Mouse (Mus musculus): ENCODE measurements at regions not wholly inside any gene's neighbourhood (a gene's known extent, or its start where the extent isn't known, plus 50 kb on each side); places are given as distances from the start of the nearest gene placed in this dataset.

DNA sequence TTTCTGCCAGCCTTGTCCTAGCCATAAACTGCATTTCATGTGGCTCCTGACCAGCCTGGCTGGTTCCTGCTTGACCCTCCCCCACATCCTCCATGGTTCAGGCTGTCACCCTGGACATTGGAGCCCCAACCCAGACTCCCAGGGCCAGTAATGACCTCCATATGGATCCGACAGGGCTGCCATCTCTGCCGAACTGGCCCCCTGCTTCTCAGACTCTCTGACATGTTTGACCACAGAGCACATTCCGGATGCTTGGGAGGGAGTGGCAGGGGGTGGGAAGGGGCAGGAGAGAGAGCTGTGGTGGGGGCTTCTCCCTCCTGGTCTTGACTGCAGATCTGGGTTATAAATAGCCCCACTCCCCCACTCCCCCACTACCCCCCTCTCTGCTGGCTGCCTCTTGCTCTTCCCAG is 59.0 kb upstream of the Actrt2 start:
- Histone ChIP-seq H3K9ac (no peak overlapping the region), H3K4me3 (no peak overlapping the region), H3K27ac (no peak overlapping the region), H3K4me1 (peaks cover 10% of the 10 kb centered on the region; the same call in 1 of the 2 replicates), H3K9me3 (replicated peaks) (no peaks in the 10 kb centered on the region), H3K27me3 (no peaks in the 10 kb centered on the region; the same call in 1 of the 2 replicates), H3K4me2 (replicated peaks) (no peak overlapping the region), H3K36me3 (no peaks in the 10 kb centered on the region)
- ATAC-seq (ENCODE audit: low FRiP score) = no peak
- WGBS = 48% methylated on average over 3 of the region's 3 CpGs

DNA sequence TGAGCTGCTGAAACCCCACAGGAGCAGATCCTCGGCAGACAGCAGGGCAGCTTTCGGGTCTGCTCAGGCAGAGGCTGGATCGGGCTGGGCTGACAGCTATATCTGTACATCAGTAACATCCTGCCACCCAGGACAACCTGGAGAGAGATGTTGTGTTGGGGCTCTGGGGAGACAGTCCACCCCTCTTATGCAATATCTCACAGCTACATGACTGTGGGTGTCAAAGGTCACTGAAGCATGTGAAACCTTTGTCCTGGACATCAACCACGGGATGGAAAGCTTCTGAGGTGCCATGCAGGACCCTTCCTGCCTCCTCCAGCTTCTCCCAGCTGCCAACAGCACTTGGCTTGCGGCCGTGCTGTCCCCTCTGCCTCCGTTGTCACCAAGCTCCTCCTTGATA is 60.3 kb upstream of the Actrt2 start:
- H3K27ac ChIP-seq = no peak overlapping the region
- H3K27me3 ChIP-seq = no peaks in the 10 kb centered on the region; the same call in 1 of the 2 replicates
- peaks cover 10% of the 10 kb centered on the region; the same call in 1 of the 2 replicates for H3K4me1 ChIP-seq
- no peaks in the 10 kb centered on the region for H3K9me3 ChIP-seq (replicated peaks)
- H3K4me3 ChIP-seq = no peak overlapping the region
- 67% methylated on average over 7 of the region's 7 CpGs for WGBS
- no peaks in the 10 kb centered on the region for H3K36me3 ChIP-seq
- H3K9ac ChIP-seq = no peak overlapping the region
- no peak overlapping the region for H3K4me2 ChIP-seq (replicated peaks)
- no peak for ATAC-seq (ENCODE audit: low FRiP score)

DNA sequence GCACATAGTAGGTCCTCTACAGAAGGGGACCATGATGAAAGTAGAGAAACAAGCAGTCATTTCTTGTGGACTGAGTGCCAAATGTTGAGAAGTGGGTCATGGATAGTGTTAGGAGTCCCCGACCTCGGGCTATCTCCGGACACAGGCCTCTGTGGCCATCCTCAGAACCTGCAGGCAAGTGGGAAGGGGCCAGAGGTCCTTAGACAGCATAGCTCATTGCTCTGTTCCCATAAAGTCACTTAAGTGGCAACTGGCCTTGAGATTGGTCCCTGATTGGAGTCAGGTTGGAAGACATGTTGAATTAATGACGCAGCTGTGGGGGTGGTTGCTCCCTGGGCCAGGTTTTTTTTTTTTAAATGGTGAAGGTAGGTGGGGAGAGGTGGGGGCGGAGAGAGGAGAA is 63.0 kb upstream of the Actrt2 start:
- 95% methylated on average over 5 of the region's 5 CpGs for WGBS
- Histone ChIP-seq H3K27me3 (no peaks in the 10 kb centered on the region; the same call in 1 of the 2 replicates), H3K4me2 (replicated peaks) (no peak overlapping the region), H3K36me3 (no peaks in the 10 kb centered on the region), H3K9me3 (replicated peaks) (no peaks in the 10 kb centered on the region), H3K27ac (no peak overlapping the region), H3K9ac (no peak overlapping the region), H3K4me3 (no peak overlapping the region), H3K4me1 (peaks cover 10% of the 10 kb centered on the region; the same call in 1 of the 2 replicates)
- ATAC-seq (ENCODE audit: low FRiP score) = no peak

DNA sequence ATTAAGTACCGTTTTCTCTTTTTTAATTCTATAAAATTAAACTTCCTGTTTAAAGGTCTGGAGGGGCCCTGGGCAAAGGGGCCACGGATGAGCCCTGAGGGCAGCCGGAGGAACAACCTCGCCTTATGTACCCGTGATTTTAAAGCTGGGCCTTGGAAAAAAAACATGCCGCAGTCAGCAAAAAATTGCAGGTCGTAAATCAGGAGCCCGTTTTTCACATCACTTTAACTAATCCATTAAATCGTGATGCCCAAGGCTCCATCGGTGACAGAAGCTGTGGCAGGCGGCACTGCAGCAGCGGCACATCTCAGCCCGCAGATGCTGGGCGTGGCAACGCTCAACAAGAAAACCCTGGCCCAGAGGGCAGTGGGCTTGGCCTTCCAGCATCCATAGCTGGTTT is 63.7 kb upstream of the Actrt2 start:
- ATAC-seq (ENCODE audit: low FRiP score) = no peak
- no peaks in the 10 kb centered on the region for H3K36me3 ChIP-seq
- 69% methylated on average over 15 of the region's 15 CpGs for WGBS

DNA sequence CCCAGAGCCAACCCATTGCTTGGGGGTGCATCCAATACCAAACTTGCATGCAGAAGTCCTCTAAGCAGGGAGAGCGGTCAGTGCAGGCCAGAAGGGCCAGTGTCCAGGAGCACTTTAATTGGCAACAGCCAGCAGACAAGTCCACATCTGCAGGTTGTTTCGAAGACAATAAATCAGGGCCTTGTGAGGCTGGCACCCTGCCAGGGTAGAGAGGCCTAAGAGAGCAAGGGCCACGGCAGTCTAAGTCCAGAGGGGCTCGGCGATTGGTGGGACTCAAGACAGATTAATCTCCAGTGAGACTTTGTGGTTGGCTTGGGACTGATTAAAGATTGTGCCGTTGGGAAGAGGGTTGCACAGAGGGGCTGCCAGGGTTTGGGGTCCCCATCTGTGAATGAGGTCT is 68.4 kb upstream of the Actrt2 start:
- WGBS = 75% methylated on average over 6 of the region's 6 CpGs
- peaks cover 10% of the 10 kb centered on the region for H3K4me1 ChIP-seq
- no peak overlapping the region for H3K9ac ChIP-seq
- no peaks in the 10 kb centered on the region for H3K36me3 ChIP-seq
- H3K9me3 ChIP-seq (replicated peaks) = no peaks in the 10 kb centered on the region
- ATAC-seq (ENCODE audit: low FRiP score) = no peak
- no peak overlapping the region for H3K27ac ChIP-seq
- H3K4me2 ChIP-seq (replicated peaks) = no peak overlapping the region
- no peak overlapping the region for H3K4me3 ChIP-seq
- peaks cover 5% of the 10 kb centered on the region for H3K27me3 ChIP-seq

More for the DNA sequence above, 63.7 kb upstream of the Actrt2 start:
- no peaks in the 10 kb centered on the region; the same call in 1 of the 2 replicates for H3K27me3 ChIP-seq
- peak overlapping the region; percentile 30; the same call in 1 of the 2 replicates for H3K27ac ChIP-seq
- H3K4me2 ChIP-seq (replicated peaks) = no peak overlapping the region
- no peak overlapping the region for H3K4me3 ChIP-seq
- peaks cover 10% of the 10 kb centered on the region; the same call in 1 of the 2 replicates for H3K4me1 ChIP-seq
- no peaks in the 10 kb centered on the region for H3K9me3 ChIP-seq (replicated peaks)
- no peak overlapping the region for H3K9ac ChIP-seq

DNA sequence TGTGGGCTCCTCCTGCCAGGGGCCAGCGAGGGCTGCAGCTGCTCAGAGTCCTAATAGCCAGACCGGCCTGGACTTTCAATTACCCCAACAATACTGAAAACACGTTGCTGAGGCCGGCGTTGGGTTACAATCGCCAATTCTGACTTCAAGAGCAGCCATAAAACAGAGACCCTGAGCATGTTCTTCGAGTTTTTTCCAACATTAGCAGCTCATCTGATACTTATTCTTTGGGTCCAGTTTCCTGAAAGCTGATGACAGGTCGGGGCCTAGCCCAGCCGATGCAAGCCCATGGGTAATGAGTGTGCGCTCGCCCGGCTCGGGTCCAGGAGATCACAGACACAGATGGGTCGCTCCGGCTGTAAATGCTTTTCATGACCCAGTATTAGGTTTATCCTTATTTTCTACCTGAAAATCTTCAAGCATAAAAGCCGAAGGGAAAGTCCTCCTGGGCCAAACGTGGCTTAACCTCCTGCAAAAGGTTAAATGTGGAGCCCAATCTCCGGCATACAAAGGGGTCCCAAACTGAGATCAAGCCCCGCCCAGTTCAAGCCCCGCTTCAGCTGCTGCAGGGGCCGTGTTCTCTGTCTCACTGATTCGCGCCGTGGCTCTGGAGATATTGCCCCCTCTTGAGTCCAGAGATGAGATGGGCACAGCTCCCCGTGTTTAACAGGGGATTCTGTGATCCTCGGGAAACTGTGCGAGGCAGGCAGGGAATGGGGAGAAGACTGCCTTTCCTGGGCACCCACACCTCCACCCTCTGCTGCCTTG is 73.6 kb upstream of the Actrt2 start:
- Histone ChIP-seq H3K9ac (no peak overlapping the region), H3K36me3 (no peaks in the 10 kb centered on the region), H3K4me1 (peaks cover 19% of the 10 kb centered on the region), H3K4me3 (no peak overlapping the region), H3K4me2 (replicated peaks) (no peak overlapping the region; the same call in 1 of the 2 replicates), H3K27ac (no peak overlapping the region), H3K9me3 (replicated peaks) (no peaks in the 10 kb centered on the region), H3K27me3 (peaks cover 19% of the 10 kb centered on the region)
- 47% methylated on average over 27 of the region's 27 CpGs for WGBS
- no peak for ATAC-seq (ENCODE audit: low FRiP score)

DNA sequence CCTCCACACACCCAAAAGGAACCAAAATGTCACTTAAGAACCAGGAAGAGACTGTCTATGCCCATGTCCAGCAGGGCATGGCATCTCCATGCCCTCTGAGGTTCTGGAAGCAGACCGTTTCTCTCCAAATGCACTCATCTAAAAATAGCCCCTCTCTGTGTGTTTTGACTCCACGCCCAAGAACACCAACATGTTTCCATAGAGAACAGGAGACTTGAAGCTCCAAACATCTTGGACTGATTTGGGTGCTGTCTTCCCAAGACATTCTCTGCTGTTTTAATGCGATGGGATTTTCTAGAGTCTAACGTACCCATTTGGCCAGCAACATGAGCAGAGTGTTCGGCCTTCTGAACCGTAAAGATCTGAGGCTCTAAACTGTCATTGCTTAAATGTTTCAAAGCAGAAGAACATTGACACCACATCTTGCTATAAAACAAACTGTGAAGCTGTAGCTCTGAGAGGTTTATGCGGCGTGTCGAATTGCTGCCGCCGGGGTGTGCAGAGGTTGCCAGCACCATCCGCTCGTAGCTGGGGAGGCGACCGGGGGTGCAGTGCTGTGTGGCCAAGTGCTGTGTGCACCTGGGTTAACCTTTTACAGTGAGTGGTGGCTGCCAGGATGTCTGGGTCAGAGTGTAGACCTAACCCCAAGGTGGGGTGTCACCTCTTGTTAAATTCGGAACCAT is 78.8 kb upstream of the Actrt2 start:
- peaks cover 14% of the 10 kb centered on the region; the same call in 1 of the 2 replicates for H3K4me1 ChIP-seq
- H3K4me3 ChIP-seq = no peak overlapping the region
- no peaks in the 10 kb centered on the region for H3K36me3 ChIP-seq
- H3K9me3 ChIP-seq (replicated peaks) = no peaks in the 10 kb centered on the region
- 85% methylated on average over 16 of the region's 16 CpGs for WGBS
- peaks cover 10% of the 10 kb centered on the region; the same call in 1 of the 2 replicates for H3K27me3 ChIP-seq
- H3K9ac ChIP-seq = no peak overlapping the region
- no peak for ATAC-seq (ENCODE audit: low FRiP score)
- H3K27ac ChIP-seq = no peak overlapping the region
- H3K4me2 ChIP-seq (replicated peaks) = no peak overlapping the region

DNA sequence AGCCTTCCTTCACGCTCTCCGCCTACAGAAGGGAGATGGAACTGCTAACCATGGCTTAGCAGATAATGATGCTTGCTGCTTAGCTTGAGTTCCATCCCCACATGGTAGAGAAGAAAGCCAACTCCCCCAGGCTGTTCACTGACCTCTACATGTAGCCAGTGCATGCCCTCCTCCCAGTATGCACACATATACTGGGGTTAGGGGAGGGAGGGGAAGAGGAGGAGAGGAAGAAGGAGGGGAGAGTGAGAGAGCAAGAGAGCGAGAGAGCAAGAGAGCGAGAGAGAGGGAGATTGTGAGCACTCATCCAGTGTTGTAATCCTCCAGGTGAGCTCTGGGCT is 79.3 kb upstream of the Actrt2 start:
- H3K4me1 ChIP-seq = peaks cover 9% of the 10 kb centered on the region; the same call in 1 of the 2 replicates
- no peak overlapping the region for H3K4me2 ChIP-seq (replicated peaks)
- 85% methylated on average over 4 of the region's 4 CpGs for WGBS
- ATAC-seq (ENCODE audit: low FRiP score) = no peak
- H3K27ac ChIP-seq = no peak overlapping the region
- H3K9me3 ChIP-seq (replicated peaks) = no peaks in the 10 kb centered on the region
- no peak overlapping the region for H3K9ac ChIP-seq
- no peaks in the 10 kb centered on the region for H3K36me3 ChIP-seq
- H3K4me3 ChIP-seq = no peak overlapping the region
- H3K27me3 ChIP-seq = peaks cover 9% of the 10 kb centered on the region; the same call in 1 of the 2 replicates

DNA sequence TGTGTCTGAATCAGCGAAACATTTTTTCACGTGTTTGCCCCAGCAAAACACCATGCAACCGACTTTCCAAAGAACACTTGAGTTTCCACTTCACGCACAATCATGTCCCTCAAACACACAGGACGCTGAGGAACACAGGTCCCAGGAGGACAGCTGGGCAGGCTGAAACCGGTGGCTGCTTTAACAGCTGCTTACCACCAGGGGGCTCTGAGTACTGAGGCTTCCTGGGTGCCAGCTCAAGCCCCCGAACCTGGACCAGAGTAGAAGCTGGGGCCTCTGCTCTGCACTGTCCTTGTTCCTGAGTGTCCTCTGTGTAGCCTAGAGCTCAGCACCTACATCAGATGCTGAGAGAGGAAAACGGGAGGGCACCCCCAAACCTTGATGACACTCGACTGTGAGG is 81.5 kb upstream of the Actrt2 start:
- H3K27ac ChIP-seq = no peak overlapping the region
- no peaks in the 10 kb centered on the region for H3K9me3 ChIP-seq (replicated peaks)
- H3K4me1 ChIP-seq = peaks cover 9% of the 10 kb centered on the region
- H3K27me3 ChIP-seq = no peaks in the 10 kb centered on the region
- H3K9ac ChIP-seq = no peak overlapping the region
- H3K4me3 ChIP-seq = no peak overlapping the region
- 49% methylated on average over 9 of the region's 9 CpGs for WGBS
- no peak overlapping the region for H3K4me2 ChIP-seq (replicated peaks)
- H3K36me3 ChIP-seq = no peaks in the 10 kb centered on the region
- ATAC-seq (ENCODE audit: low FRiP score) = no peak

DNA sequence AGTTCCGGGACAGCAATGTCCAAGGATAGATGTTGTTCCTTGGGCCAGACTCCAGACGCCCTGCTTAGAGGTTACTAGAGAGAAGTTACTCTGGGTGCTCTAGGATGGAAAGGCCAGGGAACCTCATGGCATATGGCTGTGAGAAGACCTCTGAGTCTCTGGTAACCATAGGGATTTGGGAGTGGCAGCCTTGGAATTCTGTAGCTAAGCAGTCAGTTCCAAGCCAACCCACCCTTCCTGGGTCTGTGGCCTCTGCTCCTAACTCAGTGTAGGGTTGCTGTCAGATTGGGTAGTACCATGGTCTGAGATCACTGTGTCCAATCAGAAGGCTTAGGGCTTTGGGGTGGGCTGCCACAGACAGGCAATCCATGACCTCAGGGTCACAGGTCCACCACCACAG is 82.3 kb upstream of the Actrt2 start:
- H3K36me3 ChIP-seq = no peaks in the 10 kb centered on the region
- H3K4me1 ChIP-seq = peaks cover 9% of the 10 kb centered on the region
- WGBS = 93% methylated on average over 2 of the region's 2 CpGs
- no peak overlapping the region for H3K4me3 ChIP-seq
- H3K9ac ChIP-seq = no peak overlapping the region
- no peaks in the 10 kb centered on the region for H3K27me3 ChIP-seq
- no peak for ATAC-seq (ENCODE audit: low FRiP score)
- H3K9me3 ChIP-seq (replicated peaks) = no peaks in the 10 kb centered on the region
- no peak overlapping the region for H3K27ac ChIP-seq
- H3K4me2 ChIP-seq (replicated peaks) = no peak overlapping the region

DNA sequence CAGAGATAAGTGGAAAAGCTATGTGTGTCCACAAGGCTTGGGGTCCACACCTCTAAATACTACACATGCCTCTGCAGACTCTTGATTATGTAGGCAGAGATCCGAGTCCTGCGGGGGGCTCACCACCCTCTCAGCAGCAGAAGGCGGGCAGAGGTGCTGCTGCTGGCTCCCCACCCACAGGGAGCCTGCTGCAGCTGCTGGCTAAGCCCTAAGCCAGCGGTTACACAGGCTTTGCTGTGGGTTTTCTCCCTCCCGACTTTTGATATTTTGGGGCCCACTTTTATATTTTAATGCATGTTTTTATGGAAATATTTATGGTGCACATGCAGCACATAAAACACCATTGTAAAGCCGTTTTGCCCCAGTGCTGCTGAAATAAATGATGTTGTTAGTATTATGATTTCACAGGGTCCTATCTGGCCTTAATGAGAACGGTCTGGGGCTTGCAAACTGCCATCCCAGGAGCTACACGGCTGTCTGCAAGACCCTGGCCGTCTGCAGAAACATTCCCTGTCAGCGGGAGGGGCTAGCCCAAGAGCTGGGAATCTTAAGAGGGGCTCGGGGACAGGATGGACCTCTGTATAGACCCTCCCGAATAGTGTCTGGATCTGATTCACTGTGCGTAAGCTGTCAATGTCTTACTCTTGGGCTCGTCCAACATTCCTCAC is 82.9 kb upstream of the Actrt2 start:
- Histone ChIP-seq H3K27ac (no peak overlapping the region), H3K9me3 (replicated peaks) (no peaks in the 10 kb centered on the region), H3K4me1 (peaks cover 9% of the 10 kb centered on the region), H3K4me3 (no peak overlapping the region), H3K27me3 (no peaks in the 10 kb centered on the region), H3K9ac (no peak overlapping the region), H3K36me3 (no peaks in the 10 kb centered on the region), H3K4me2 (replicated peaks) (no peak overlapping the region)
- WGBS = 50% methylated on average over 14 of the region's 14 CpGs
- ATAC-seq (ENCODE audit: low FRiP score) = no peak

DNA sequence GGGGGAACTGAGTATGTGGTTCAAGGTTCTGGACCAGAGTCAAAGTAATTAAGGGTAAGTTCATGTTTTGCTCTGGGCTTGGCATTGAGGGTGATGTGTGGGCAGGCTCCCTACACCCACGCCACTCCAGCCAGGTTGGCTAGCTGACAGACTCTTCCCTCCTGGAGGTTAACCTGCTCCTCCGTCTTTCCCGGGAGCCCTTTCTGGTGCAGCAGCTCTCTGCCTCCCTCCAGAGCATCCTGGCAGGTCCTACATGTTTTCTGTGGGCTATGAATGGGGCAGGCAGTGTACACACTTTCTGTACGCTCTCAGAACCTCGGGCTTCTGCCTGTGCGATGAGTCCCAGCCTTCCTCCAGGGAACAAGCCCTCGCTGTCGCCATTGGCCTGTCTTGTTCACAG is 82.8 kb upstream of the Ttc34 start:
- 75% methylated on average over 8 of the region's 8 CpGs for WGBS
- Histone ChIP-seq H3K36me3 (no peaks in the 10 kb centered on the region), H3K9ac (no peak overlapping the region), H3K27me3 (no peaks in the 10 kb centered on the region), H3K4me3 (no peak overlapping the region), H3K27ac (no peak overlapping the region), H3K9me3 (replicated peaks) (no peaks in the 10 kb centered on the region), H3K4me1 (peaks cover 12% of the 10 kb centered on the region), H3K4me2 (replicated peaks) (no peak overlapping the region)
- ATAC-seq (ENCODE audit: low FRiP score) = no peak
